Mouse (Mus musculus): ENCODE measurements around the gene Oas2.
"Not testable (repeated sequence)": the region's sequence is repeated elsewhere in the genome, so short reads cannot be mapped to it uniquely, and the experiment has no call there.

Oas2 gene

GRCm38 (mm10) chr5:120749688-120750087 is at the start of gene Oas2:
TSS of gene Oas2 (minus strand) at chr5:120749853.
- DNase-seq = no peak

DNA sequence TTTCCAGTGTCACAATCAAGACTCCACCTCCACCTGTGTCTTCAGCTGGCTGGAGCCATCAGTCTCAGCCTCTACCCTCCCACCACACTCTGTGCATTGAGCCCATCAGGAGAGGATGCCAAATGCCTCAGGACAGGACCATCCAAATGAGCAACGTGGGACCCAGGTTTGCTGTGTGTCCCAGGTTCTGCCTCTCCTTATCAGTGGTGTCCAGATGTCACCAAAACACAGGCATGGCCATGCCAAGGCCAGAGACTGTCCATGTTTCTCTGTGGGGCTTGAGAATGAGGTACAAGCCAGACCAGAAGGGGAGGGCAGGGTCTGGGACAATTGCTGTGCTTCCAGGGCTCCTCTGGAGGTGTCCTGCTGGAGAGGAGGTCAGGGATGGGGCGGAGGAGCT is 49.3 kb upstream of the Oas2 start:
- not testable (repeated sequence) for DNase-seq

DNA sequence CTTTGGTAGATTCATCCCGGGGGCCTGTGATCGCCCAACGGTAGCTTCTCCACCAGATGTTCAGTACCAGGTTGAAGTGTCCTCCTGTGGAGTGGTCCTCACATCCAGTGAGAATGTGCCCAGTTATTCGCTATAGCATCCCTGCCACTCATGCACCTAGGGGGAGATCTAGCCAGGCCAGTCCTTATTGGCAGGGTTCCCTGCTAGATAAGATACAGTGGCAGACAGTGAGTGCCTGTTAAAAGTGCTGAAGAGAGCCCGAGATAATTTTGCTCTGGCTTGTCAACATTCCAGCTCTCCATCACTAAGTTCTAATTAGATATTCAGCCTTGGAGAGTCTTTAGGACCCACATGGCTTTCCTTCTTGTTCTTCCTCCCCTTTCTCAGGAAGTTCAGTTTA is 48.5 kb upstream of the Oas2 start:
- not testable (repeated sequence) for DNase-seq

GRCm38 (mm10) chr5:120795480-120796034 is 45.9 kb upstream of the Oas2 start, which contains the start of gene Oas1e:
TSS of gene Oas1e (minus strand) at chr5:120795530.
- DNase-seq = not testable (repeated sequence)

GRCm38 (mm10) chr5:120793043-120793442 is 43.4 kb upstream of the Oas2 start:
- DNase-seq = peak; percentile 44 to 77

GRCm38 (mm10) chr5:120787042-120787441 is 37.4 kb upstream of the Oas2 start:
- DNase-seq = no peak

DNA sequence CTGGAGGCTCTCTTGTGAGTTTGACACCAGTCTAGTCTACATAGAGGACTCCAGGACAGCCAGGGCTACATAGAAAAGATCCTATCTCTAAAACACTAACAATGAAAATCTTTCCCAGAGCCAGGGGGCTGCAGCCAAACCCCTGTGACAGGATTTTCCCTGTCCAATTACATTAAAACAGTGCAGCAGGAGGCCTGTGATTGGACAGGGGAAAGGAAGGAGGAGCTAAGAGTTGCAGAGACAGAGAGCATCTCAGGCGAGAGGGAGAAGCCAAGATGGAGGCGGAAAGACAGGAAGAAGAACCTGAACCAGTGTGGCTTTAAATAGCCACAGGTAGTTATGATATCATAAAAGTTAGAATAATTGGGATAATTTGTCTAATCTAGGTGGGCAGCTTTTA is 32.8 kb upstream of the Oas2 start:
- DNase-seq = no peak

GRCm38 (mm10) chr5:120781646-120782045 is 32.0 kb upstream of the Oas2 start:
- no peak for DNase-seq

- no peak for DNase-seq
These were observed 30.3 kb upstream of the Oas2 start for GRCm38 (mm10) chr5:120779922-120780321.

DNA sequence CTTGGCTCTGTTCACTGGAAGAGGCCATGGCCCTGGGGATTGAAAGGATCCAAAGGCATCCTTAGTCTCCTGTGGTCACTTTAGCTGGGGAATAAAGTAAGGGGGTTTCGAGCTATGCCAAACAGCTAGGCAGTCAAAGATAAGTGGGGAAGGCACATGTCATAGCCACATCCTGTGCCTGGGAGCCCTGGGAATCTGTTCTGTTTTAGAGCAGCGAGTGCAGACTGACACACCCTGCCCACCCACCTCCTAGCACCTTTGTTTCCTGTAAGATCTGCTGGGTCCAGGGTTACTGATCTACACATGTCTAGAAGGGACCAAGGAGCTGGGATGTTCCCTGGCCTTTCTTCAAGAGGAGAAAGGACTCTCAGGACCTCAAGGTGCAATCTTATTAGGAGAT is 29.3 kb upstream of the Oas2 start:
- DNase-seq = no peak

DNA sequence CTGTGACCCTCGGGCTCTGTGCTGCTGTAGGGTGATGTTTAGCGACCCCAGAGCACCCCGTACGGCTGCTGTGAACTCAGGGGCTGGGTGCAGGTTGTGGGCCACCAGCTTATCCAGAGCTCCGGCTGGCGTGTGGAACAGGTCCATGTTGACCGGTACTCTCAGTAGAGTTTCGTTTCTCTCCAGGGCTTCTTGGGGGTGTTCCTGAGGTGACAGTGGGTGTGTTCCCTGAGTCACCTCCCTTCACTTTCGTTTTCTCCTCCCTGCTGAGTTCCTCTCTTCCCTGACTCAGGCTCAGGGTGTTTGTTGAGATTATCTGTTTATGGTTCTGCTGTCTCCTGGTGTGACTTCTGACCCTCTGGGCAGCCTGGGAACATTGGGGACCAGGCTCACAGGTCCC is 27.8 kb upstream of the Oas2 start, which contains the start of gene Oas3:
Oas3 (minus strand) TSS at position 184 of the 400 bp plus-strand sequence.
- no peak for DNase-seq

GRCm38 (mm10) chr5:120776801-120777200 is 27.1 kb upstream of the Oas2 start:
- DNase-seq = no peak

DNA sequence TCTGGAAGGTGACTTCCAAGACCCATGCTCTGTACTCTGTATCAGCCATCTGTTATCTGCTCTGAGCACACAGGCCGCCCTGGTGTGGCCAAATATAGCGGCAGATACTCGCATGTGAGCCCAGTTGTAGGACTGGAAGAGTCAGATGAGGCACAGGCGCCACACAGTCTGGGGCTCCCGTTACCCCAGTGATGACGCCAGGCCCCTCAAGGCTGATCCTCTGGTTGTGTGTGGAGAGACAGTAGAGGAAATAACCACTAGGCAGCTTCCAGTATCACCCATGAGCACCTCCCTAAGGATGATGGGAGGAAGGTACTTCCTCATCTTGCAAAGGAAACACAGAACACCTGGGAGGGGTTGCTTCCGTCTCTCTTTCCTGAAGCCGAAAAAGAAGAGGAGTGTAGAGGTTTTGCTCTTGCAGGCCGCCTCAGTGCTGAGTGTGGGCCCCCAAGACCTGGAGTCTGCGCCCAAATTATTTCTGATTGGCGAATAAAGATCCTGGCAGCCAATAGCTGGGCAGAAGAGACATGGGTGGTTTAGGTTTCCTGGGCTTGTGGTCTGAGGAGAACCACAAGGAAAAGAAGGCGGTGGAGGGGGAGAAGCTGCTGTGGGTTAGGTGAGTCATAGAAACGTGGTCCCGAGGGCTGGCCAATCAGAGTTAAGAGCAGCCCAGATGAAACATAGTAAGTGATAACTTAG is 25.8 kb upstream of the Oas2 start:
- no peak for DNase-seq

DNA sequence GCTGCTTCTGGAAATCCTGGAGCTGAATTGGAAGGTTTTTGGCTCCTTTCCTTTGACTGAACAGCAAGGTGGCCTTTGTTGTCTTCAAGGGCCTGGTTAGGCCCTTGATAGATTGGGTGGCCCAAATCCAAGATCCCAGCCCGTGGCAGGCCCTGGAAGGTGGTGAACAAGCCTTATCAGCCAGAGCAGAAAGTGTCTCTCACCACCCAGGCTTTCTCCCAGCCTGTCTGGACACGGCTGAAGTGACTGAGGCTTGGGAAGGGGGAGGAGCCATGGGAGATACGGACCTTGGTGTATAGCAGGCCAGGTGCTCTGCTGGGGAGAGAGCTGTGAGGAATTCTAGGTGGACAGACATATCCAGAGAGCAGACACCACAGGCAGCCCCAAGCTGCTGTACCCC is 19.7 kb upstream of the Oas2 start:
- DNase-seq = no peak

- no peak for DNase-seq
These were observed 15.4 kb upstream of the Oas2 start for GRCm38 (mm10) chr5:120765010-120765409.

GRCm38 (mm10) chr5:120761901-120762300 is 12.2 kb upstream of the Oas2 start:
- DNase-seq = peak in 1 of 2 experiments; percentile 5

DNA sequence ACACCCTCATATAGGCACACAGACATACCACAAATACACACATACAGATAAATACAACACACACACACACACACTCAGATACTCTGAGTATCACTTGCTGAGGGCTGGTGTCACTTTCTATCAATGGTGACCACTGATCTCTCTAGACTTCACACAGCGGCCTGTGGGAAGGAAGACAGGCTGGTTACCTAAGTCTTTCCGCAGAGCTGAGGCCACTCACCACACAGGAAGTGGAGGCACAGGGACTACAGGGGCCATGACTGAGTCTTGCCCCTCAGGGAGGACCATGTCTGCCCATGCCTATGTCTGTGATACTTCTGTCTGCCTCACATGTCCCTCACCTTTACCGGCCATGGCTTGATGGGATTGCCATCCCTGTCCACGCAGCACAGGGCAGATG is 4.6 kb upstream of the Oas2 start:
- DNase-seq = no peak

- no peak for DNase-seq
These were observed 3.1 kb upstream of the Oas2 start for GRCm38 (mm10) chr5:120752786-120753185.

- DNase-seq = no peak
These were observed 1.6 kb upstream of the Oas2 start for GRCm38 (mm10) chr5:120751206-120751605.

GRCm38 (mm10) chr5:120746451-120746850 is 3.2 kb downstream of the Oas2 start:
- peak; percentile 39 to 68 for DNase-seq

DNA sequence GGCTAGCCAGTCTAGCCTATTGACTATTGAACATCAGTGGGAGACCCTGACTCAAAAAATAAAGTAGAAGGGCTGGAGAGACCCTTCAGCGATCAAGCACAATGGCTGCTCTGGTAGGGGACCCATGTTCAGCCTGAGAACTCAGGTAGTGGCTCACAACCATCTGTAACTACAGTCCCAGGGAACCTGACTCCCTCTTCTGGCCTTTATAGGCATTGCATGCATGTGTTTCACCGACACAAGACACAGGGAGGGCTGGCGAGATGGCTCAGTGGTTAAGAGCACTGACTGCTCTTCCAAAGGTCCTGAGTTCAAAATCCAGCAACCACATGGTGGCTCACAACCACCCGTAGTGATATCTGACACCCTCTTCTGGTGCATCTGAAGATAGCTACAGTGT is 7.5 kb downstream of the Oas2 start:
- peak; percentile 11 to 52 for DNase-seq

GRCm38 (mm10) chr5:120734380-120734990 is 15.2 kb downstream of the Oas2 start:
- DNase-seq = no peak

GRCm38 (mm10) chr5:120733696-120734095 is 16.0 kb downstream of the Oas2 start:
- DNase-seq = no peak

GRCm38 (mm10) chr5:120732740-120733139 is 16.9 kb downstream of the Oas2 start:
- no peak for DNase-seq

All from kidney, postnatal 36 days (tissue).